Mouse (Mus musculus) olfactory bulb, adult 2 months (tissue): Measurements from ENCODE around the gene Prn.

Experiments used
- CTCF ChIP-seq: fragments of 200-500 bp; IDR thresholded peaks from 2 replicates; pipeline ENCODE4 v1.5.1; 2012; ENCODE audit warnings: low read depth, mild to moderate bottlenecking, low read length, moderate library complexity; ENCODE audit not compliant: insufficient read depth
- POLR2A ChIP-seq: fragments of 200-500 bp; IDR thresholded peaks from 2 replicates; pipeline ENCODE4 v1.6.1; 2012; ENCODE audit warnings: mild to moderate bottlenecking, low read depth, low read length, moderate library complexity; ENCODE audit not compliant: insufficient read depth

GRCm38 (mm10) chr2:131886503-131887160, 23.1 kb upstream of the Prn start:
- TF ChIP-seq POLR2A: no peak
- TF ChIP-seq CTCF: no peak
